Mouse (Mus musculus): ENCODE measurements at regions not wholly inside any gene's neighbourhood (a gene's known extent, or its start where the extent isn't known, plus 50 kb on each side); places are given as distances from the start of the nearest gene placed in this dataset.

- TF ChIP-seq CTCF (IDR thresholded peaks at IDR 0.05; ENCODE audit: low read depth) (no peak), EP300 (optimal IDR thresholded peaks at IDR 0.05) (no peak)
Observed at GRCm38 (mm10) chr3:39884370-39884769, 646.7 kb upstream of the Intu start.

All from stomach, postnatal 0 days (tissue).